Mouse (Mus musculus): ENCODE results near the gene Epb41l2. TPM values are rescaled to one million over a fixed set of nuclear protein-coding genes. Genes with fewer than 3 reads are reported as not detected.

The Epb41l2 gene
- total RNA-seq (2014; rRNA removed; ENCODE audit: low replicate concordance) (34.6 and 50.1 TPM in 2 replicates), polyA plus RNA-seq (2015; fragmentation: Nextera tagmentation; extraction: Ambion mirVana) (21.6 and 25.5 TPM in 2 replicates)

- H3K27me3 ChIP-seq (ENCODE audit: control insufficient read depth, insufficient read depth, low read length) = no peaks in the 10 kb centered on the region
- peak; percentile 95 for ATAC-seq (ENCODE audit: insufficient read depth, low read depth)
- no peak for TF ChIP-seq EP300 (IDR thresholded peaks at IDR 0.05; ENCODE audit: low read depth)
- no peak for TF ChIP-seq CTCF (IDR thresholded peaks at IDR 0.05; ENCODE audit: low read depth)
- H3K4me3 ChIP-seq (ENCODE audit: low read depth, low read length) = peak within 1 kb of the TSS; percentile 95
- H3K4me1 ChIP-seq (ENCODE audit: control insufficient read depth, insufficient read depth) = peaks cover 19% of the 10 kb centered on the region
- DNase-seq (ENCODE audit: low spot score) = peak; percentile 86
- H3K9me3 ChIP-seq (replicated peaks; ENCODE audit: control insufficient read depth, low read length) = no peaks in the 10 kb centered on the region
- H3K36me3 ChIP-seq (replicated peaks; ENCODE audit: control insufficient read depth, insufficient read depth, low read length) = no peaks in the 10 kb centered on the region
- H3K27ac ChIP-seq (ENCODE audit: low read depth) = peak within 1 kb of the TSS; percentile 87
- H3K9ac ChIP-seq (replicated peaks; ENCODE audit: low read depth, low read length) = peak within 1 kb of the TSS; percentile 93
- WGBS = under 1% methylated on average over 54 of the region's 55 CpGs
- peak within 1 kb of the TSS; percentile 88 for H3K4me2 ChIP-seq (ENCODE audit: low read depth, low read length)
Observed at GRCm38 (mm10) chr10:25359208-25359958, at the start of gene Epb41l2. Gene Epb41l2 (plus strand): TSS chr10:25359798.

- Histone ChIP-seq H3K27ac (ENCODE audit: low read depth) (no peak overlapping the region), H3K9ac (replicated peaks; ENCODE audit: low read depth, low read length) (no peak overlapping the region), H3K4me2 (ENCODE audit: low read depth, low read length) (no peak overlapping the region), H3K4me3 (ENCODE audit: low read depth, low read length) (no peak overlapping the region), H3K27me3 (ENCODE audit: control insufficient read depth, insufficient read depth, low read length) (no peaks in the 10 kb centered on the region), H3K36me3 (replicated peaks; ENCODE audit: control insufficient read depth, insufficient read depth, low read length) (no peaks in the 10 kb centered on the region), H3K9me3 (replicated peaks; ENCODE audit: control insufficient read depth, low read length) (no peaks in the 10 kb centered on the region), H3K4me1 (ENCODE audit: control insufficient read depth, insufficient read depth) (no peaks in the 10 kb centered on the region)
- TF ChIP-seq EP300 (IDR thresholded peaks at IDR 0.05; ENCODE audit: low read depth) = no peak
- no peak for TF ChIP-seq CTCF (IDR thresholded peaks at IDR 0.05; ENCODE audit: low read depth)
- 83% methylated on average over 5 of the region's 5 CpGs for WGBS
- ATAC-seq (ENCODE audit: insufficient read depth, low read depth) = no peak
- no peak for DNase-seq (ENCODE audit: low spot score)
Observed at GRCm38 (mm10) chr10:25309996-25310395, 49.6 kb upstream of the Epb41l2 start.

GRCm38 (mm10) chr10:25310736-25311135, 48.9 kb upstream of the Epb41l2 start:
- Histone ChIP-seq H3K4me3 (ENCODE audit: low read depth, low read length) (no peak overlapping the region), H3K4me1 (ENCODE audit: control insufficient read depth, insufficient read depth) (no peaks in the 10 kb centered on the region), H3K9me3 (replicated peaks; ENCODE audit: control insufficient read depth, low read length) (no peaks in the 10 kb centered on the region), H3K27me3 (ENCODE audit: control insufficient read depth, insufficient read depth, low read length) (no peaks in the 10 kb centered on the region), H3K27ac (ENCODE audit: low read depth) (no peak overlapping the region), H3K9ac (replicated peaks; ENCODE audit: low read depth, low read length) (no peak overlapping the region), H3K36me3 (replicated peaks; ENCODE audit: control insufficient read depth, insufficient read depth, low read length) (no peaks in the 10 kb centered on the region), H3K4me2 (ENCODE audit: low read depth, low read length) (no peak overlapping the region)
- DNase-seq (ENCODE audit: low spot score) = no peak
- WGBS = 56% methylated on average over 4 of the region's 4 CpGs
- no peak for ATAC-seq (ENCODE audit: insufficient read depth, low read depth)
- no peak for TF ChIP-seq EP300 (IDR thresholded peaks at IDR 0.05; ENCODE audit: low read depth)
- TF ChIP-seq CTCF (IDR thresholded peaks at IDR 0.05; ENCODE audit: low read depth) = no peak

DNA sequence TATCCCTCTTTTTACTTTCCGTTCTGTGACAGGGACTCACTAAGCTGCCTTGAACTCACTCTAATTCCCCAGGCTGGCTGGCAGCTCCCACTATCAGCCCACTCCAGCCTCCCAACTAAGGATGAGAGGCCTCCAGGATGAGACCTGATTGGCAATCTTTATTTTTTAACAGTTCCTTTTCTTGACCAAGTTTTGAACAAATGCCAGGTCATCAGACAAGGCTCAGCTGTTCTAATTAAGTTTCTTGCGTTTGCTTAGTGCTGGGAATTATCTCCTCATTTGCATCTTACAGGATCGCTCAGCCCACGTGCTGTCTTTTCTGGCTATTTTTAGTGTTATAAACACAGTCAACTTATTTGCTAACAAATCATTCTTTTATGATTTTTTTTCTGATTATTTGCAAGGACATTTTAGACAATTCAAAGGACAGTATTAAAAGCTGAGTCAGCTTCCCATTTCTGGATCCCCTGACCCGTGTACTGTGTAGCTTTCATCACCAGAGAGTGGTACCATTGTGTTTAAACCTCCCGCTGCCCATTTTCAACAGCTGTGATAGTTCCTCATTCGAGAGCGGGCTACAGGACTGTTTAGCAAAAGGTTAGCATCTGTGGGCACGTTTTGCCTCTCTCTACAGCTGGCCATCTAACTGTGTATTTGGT, 47.9 kb upstream of the Epb41l2 start:
- ATAC-seq (ENCODE audit: insufficient read depth, low read depth) (no peak), DNase-seq (ENCODE audit: low spot score) (no peak)
- no peak overlapping the region for H3K4me3 ChIP-seq (ENCODE audit: low read depth, low read length)
- no peaks in the 10 kb centered on the region for H3K36me3 ChIP-seq (replicated peaks; ENCODE audit: control insufficient read depth, insufficient read depth, low read length)
- no peaks in the 10 kb centered on the region for H3K27me3 ChIP-seq (ENCODE audit: control insufficient read depth, insufficient read depth, low read length)
- H3K4me2 ChIP-seq (ENCODE audit: low read depth, low read length) = no peak overlapping the region
- H3K9ac ChIP-seq (replicated peaks; ENCODE audit: low read depth, low read length) = no peak overlapping the region
- 40% methylated on average over 9 of the region's 9 CpGs for WGBS
- H3K4me1 ChIP-seq (ENCODE audit: control insufficient read depth, insufficient read depth) = no peaks in the 10 kb centered on the region
- H3K9me3 ChIP-seq (replicated peaks; ENCODE audit: control insufficient read depth, low read length) = no peaks in the 10 kb centered on the region
- TF ChIP-seq EP300 (IDR thresholded peaks at IDR 0.05; ENCODE audit: low read depth) = no peak
- TF ChIP-seq CTCF (IDR thresholded peaks at IDR 0.05; ENCODE audit: low read depth) = no peak
- H3K27ac ChIP-seq (ENCODE audit: low read depth) = no peak overlapping the region

DNA sequence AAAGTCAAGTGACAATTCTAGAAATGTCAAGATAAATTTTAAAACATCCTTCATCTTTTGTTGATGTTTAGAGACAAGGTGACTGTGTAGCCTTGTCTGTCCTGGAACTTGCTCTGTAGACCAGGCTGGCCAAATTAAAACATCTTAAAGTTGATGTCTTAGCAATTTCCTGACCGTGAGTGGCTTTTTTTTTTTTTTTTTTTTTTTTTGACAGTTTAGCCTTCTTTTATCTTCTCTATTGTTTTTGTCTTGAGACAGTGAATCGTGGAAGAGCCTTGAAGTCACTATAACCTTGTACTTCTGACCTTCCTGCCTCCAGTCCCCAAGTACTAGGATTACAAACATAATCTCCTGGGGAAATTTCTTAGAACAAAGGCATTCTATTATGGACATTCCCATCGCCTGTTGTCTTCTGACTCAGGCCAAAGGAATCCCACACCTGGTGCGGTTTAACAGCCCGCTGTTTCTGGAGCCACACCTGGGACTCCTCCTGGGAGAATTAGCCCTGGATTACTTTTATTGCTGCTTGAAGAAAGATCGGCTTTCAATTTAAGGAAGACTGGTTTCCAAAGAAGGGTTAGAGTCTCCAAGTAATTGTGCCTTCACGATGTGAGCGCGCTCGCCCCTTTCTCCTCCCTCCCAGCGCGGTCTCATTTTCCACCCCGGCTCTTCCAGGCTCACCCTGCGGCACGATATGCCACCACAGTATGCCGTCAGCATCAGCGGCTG, 45.6 kb upstream of the Epb41l2 start:
- TF ChIP-seq EP300 (IDR thresholded peaks at IDR 0.05; ENCODE audit: low read depth) = no peak
- no peak for TF ChIP-seq CTCF (IDR thresholded peaks at IDR 0.05; ENCODE audit: low read depth)
- no peak overlapping the region for H3K4me3 ChIP-seq (ENCODE audit: low read depth, low read length)
- 24% methylated on average over 17 of the region's 17 CpGs for WGBS
- no peaks in the 10 kb centered on the region for H3K36me3 ChIP-seq (replicated peaks; ENCODE audit: control insufficient read depth, insufficient read depth, low read length)
- no peaks in the 10 kb centered on the region for H3K9me3 ChIP-seq (replicated peaks; ENCODE audit: control insufficient read depth, low read length)
- H3K4me2 ChIP-seq (ENCODE audit: low read depth, low read length) = peak overlapping the region; percentile 40; the same call in 1 of the 2 replicates
- no peak for DNase-seq (ENCODE audit: low spot score)
- H3K9ac ChIP-seq (replicated peaks; ENCODE audit: low read depth, low read length) = no peak overlapping the region
- 0 out of 2 replicates have a peak, but pooled peaks cover 8% of the 10 kb centered on the region for H3K4me1 ChIP-seq (ENCODE audit: control insufficient read depth, insufficient read depth)
- no peak overlapping the region for H3K27ac ChIP-seq (ENCODE audit: low read depth)
- no peaks in the 10 kb centered on the region for H3K27me3 ChIP-seq (ENCODE audit: control insufficient read depth, insufficient read depth, low read length)
- no peak for ATAC-seq (ENCODE audit: insufficient read depth, low read depth)
